Mouse (Mus musculus): ENCODE data around the gene Mrpl38. TPM values are rescaled to one million over a fixed set of nuclear protein-coding genes. Genes with fewer than 3 reads are reported as not detected.

Gene Mrpl38
- polyA plus RNA-seq (2012; ENCODE audit: insufficient read depth, insufficient read length, missing spikeins): 99.5 and 121 TPM in 2 replicates

DNA sequence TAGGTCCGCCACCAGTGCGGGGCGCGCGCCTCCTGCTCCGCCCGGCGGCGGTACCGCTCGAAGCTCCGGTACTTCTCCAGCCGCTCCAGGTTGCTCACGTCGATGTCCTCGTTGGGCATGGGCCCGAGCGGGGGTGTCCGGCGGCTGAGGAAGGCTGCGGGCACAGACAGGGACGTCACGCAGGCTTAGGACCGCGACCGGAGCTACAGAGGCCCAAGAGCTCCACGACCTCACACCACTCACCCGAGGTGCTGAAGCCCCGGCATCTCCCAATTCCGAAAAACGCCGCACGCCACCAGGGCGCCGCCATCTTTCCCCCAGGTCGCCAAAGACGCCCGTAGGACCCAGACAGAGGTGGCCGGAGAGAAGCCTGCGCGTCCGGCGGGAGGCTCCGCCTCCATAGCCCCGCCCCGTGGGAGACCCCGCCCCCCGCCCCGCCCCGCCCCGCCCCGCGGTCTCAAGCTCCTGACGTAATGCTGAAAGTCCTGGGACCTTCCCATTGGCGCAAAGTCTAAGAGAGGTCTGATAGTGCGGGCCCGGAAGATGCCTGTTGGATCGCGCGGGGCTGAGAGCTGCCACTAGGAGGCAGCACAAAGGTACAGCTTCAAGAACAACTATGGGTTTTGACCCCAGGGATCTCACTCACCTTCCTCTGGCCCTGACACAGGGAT is at the start of gene Mrpl38:
Mrpl38 (minus strand) TSS at position 401 of the 671 bp plus-strand sequence.
- Histone ChIP-seq H3K4me3 (ENCODE audit: insufficient read depth, low read depth, low read length) (peak within 1 kb of the TSS; percentile 94), H3K4me1 (ENCODE audit: control insufficient read depth, insufficient read depth, insufficient read length, low read length) (no peaks in the 10 kb centered on the region), H3K27ac (replicated peaks; ENCODE audit: low read depth, low read length) (peak within 1 kb of the TSS; percentile 74)

DNA sequence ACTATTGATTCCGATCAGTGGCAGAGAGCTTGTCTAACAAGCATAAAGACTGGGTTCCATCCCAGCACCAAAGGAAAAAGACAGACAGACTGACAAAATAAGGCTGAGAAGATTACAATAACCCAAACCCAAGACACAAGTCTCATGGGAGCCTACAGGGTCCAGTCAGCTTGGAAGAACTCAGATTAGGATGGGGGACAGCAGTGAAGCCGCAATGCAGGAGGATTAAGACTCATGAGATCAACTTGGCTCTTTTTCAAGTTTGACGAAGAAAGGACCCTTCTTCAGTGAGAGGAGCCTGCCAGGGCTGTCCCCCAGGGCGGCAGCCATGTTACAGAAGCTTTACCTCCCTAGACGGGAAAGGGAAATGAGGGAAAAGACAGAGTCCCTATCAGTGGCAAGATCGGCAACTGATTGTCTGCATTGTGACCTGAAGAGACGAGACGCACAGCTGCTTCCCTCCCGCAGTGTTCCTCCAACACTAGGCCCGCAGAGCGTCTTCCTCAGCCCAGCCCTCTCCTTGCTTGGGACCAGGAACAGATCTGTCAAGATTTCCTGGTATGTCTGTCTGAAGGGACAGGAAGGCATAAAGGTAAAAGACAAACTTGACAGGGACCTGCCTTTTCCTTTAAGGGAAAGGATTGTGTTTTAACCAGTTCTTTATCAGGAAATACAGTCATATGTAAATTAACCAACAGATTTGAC is 48.7 kb upstream of the Mrpl38 start:
- peak overlapping the region; percentile 35 for H3K27ac ChIP-seq (replicated peaks; ENCODE audit: low read depth, low read length)
- peaks cover 26% of the 10 kb centered on the region for H3K4me1 ChIP-seq (ENCODE audit: control insufficient read depth, insufficient read depth, insufficient read length, low read length)
- H3K4me3 ChIP-seq (ENCODE audit: insufficient read depth, low read depth, low read length): peak overlapping the region; percentile 2; the same call in 1 of the 2 replicates

DNA sequence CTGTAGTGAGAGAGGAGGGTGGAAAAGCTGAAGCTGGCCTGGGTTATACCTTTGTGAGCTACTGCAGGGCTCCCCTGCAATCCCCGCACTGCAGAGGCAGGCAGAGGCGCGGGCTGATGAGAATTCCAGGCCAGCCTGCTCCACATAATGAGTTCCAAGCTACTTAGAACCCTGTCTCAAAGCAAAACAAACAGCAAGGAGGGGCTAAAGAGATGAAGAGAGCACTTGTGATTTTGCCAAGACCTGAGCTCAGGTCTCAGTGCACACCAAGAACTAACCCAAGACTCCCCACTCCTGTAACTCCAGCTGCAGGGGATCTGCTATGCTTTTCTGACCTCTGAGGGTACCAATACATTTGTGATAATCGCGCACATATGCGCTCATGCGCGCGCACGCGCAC is 47.7 kb upstream of the Mrpl38 start:
- Histone ChIP-seq H3K27ac (replicated peaks; ENCODE audit: low read depth, low read length) (peak overlapping the region; percentile 11), H3K4me1 (ENCODE audit: control insufficient read depth, insufficient read depth, insufficient read length, low read length) (peaks cover 26% of the 10 kb centered on the region), H3K4me3 (ENCODE audit: insufficient read depth, low read depth, low read length) (no peak overlapping the region)

DNA sequence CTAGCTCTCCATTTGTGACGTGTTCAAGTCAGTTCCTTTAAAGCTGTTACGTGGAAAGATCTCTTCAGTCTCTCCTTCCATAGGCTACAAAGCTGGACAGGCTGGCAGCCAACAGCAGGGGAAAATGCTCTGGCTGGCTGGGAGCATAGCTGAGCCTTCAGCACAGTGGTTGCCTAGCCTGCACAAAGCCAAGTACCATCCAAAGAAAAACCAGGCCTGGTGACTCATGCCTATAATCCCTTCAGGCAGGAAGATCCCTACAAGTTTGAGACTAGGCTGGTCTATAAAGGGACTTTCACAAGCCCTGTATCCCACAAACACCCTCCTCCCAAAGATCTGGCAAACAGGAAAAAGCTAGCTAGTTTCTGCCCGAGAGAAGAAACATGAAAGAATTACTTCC is 47.2 kb upstream of the Mrpl38 start:
- Histone ChIP-seq H3K4me3 (ENCODE audit: insufficient read depth, low read depth, low read length) (no peak overlapping the region), H3K4me1 (ENCODE audit: control insufficient read depth, insufficient read depth, insufficient read length, low read length) (peaks cover 26% of the 10 kb centered on the region), H3K27ac (replicated peaks; ENCODE audit: low read depth, low read length) (peak overlapping the region; percentile 19)

DNA sequence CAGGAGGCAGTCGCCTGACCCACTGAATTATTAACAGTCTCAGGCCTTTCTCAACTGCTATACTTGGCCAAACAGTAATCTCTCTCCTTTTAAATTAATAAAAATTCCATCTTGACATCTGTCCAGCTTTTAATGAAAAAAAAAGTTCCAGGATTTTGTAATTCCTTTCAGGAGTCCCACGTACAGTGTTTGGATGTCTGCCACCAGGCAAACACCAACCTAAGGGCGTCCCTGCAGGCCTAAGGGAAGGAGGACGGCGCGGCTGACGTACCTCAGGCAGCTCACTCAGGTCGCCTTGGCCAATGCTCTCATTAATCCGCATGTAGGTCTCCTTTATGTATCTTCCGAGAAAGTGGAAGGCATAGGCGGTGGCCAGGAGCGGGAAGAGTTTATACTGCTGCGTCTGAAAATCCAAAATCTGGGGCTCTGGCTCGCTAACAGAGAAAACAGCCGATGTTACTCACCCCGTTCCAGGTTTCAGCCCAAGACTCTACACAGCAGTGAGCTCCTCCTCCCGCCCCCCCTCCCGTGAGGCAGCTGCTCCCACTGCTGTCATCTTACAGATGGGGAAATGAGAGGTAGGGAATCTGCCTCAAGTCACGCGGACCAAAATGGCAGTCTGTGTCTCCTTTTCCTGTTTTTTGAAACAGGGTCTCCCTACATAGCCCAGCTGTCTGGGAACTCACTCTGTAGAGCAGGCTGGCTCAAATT is 39.9 kb upstream of the Mrpl38 start:
- no peak overlapping the region for H3K4me3 ChIP-seq (ENCODE audit: insufficient read depth, low read depth, low read length)
- no peaks in the 10 kb centered on the region for H3K4me1 ChIP-seq (ENCODE audit: control insufficient read depth, insufficient read depth, insufficient read length, low read length)
- H3K27ac ChIP-seq (replicated peaks; ENCODE audit: low read depth, low read length): no peak overlapping the region

DNA sequence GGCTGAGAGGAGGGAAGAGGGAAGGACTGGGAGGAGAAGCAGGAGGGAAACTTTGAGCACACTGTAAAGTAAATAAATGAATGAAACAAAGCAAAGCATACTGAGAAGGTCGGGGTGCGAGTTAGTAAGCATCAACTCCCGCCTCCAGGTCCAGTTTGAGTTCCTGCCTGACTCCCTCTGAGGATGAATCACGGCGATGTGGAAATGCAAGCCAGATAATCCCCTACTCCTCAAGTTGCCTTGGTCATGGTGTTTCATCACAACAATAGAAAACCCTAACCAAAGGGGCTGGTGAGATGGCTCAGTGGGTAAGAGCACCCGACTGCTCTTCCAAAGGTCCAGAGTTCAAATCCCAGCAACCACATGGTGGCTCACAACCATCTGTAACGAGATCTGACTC is 37.3 kb upstream of the Mrpl38 start:
- Histone ChIP-seq H3K4me1 (ENCODE audit: control insufficient read depth, insufficient read depth, insufficient read length, low read length) (no peaks in the 10 kb centered on the region), H3K27ac (replicated peaks; ENCODE audit: low read depth, low read length) (no peak overlapping the region), H3K4me3 (ENCODE audit: insufficient read depth, low read depth, low read length) (no peak overlapping the region)

DNA sequence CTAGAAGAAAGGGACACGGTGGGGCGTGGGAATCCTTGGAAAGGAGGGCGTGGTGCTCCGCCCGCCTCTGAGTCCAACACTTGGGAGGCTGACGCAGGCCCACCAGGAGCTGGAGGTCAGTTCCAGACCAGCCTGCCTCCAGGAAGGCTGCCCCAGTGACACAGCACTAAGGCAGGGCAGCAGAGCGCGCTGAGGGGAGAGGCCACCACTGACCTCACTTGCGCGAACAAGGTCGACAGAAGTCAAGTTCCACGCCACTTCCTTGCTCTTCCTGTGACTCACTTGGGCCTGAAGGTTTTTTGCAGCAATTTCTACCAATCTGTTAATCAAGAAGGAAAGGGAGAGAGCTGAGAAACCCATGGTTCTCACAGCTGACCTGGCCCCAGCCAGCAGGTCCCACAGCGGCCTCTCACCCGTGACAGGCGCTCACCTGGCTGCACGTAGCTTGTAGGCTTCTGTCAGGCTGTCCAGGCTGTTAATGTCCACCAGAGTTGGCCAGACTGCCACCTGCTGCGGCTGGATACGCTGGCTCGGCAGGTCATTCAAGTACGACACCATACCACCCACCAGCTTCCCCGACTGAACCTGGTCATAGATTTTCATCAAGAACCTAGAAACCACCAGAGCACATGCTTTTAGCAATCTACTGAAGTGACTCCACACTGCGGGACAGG is 36.2 kb upstream of the Mrpl38 start:
- no peak overlapping the region for H3K4me3 ChIP-seq (ENCODE audit: insufficient read depth, low read depth, low read length)
- no peaks in the 10 kb centered on the region for H3K4me1 ChIP-seq (ENCODE audit: control insufficient read depth, insufficient read depth, insufficient read length, low read length)
- H3K27ac ChIP-seq (replicated peaks; ENCODE audit: low read depth, low read length): no peak overlapping the region

DNA sequence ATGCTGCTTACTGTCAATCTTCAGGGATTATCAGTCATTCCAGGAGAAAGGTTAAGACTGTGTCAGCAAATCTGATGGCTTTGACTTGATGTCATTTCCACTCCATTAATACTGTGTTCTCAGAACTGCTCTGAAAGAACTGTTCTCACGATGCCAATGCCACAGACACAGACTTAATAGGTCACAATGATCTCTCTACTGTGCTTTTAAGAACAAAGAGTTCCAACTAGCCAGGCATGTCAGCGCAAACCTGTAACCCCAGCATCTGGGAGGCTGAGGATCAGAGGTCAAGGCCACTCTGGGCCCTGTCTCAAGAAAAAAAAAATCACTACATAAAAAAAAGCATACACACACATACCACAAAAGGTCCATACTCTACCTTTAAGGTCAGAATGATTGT is 33.3 kb upstream of the Mrpl38 start:
- Histone ChIP-seq H3K4me1 (ENCODE audit: control insufficient read depth, insufficient read depth, insufficient read length, low read length) (no peaks in the 10 kb centered on the region), H3K4me3 (ENCODE audit: insufficient read depth, low read depth, low read length) (no peak overlapping the region), H3K27ac (replicated peaks; ENCODE audit: low read depth, low read length) (no peak overlapping the region)

DNA sequence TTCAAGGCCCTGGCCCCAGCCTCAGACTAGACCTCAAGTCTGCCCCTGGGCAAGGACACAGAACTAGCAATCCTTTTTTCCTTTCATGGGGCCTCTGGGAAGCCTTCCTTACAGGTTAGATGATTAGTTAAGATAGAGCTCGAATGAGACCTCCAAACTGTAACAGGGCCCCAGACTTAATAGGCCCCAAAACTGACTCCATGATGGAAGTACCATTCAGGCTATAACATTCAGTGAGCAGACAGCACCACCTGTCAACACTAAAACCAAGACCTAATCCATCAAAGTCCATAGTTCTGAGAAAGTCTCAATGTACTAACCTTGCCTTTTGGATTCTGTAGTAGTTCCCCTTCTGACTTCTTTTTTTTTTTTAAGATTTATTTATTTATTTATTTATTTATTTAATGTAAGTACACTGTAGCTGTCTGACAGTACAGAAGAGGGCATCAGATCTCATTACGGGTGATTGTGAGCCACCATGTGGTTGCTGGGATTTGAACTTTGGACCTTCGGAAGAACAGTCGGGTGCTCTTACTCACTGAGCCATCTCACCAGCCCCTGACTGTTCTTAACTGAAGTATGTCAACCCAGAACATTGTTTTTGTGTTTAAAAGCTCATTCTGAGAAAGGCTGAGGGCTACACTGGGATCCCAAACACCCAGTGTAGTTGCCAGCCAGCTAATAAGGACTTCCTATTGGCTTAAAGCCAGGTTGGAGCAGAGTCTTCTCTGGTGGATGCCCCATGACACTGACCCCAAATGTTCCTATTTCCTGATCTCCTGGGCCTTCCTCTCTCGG is 31.5 kb upstream of the Mrpl38 start:
- Histone ChIP-seq H3K27ac (replicated peaks; ENCODE audit: low read depth, low read length) (no peak overlapping the region), H3K4me3 (ENCODE audit: insufficient read depth, low read depth, low read length) (no peak overlapping the region), H3K4me1 (ENCODE audit: control insufficient read depth, insufficient read depth, insufficient read length, low read length) (no peaks in the 10 kb centered on the region)

DNA sequence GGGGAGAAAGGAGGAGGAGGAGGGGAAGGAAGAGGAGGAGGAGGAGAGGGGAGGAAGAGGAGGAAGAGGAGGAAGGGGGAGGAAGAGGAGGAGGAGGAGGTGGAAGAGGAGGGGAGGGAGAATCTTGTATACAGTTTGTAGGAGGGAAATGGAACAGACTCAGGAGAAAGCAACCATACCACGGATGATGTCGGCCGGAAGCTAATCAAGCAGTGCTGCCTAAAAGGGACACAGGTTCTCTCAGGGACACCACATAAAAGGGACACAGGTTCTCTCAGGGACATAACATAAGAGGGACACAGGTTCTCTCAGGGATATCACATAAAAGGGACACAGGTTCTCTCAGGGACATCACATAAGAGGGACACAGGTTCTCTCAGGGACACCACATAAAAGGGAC is 30.5 kb upstream of the Mrpl38 start:
- no peak overlapping the region for H3K4me3 ChIP-seq (ENCODE audit: insufficient read depth, low read depth, low read length)
- no peaks in the 10 kb centered on the region for H3K4me1 ChIP-seq (ENCODE audit: control insufficient read depth, insufficient read depth, insufficient read length, low read length)
- no peak overlapping the region for H3K27ac ChIP-seq (replicated peaks; ENCODE audit: low read depth, low read length)

DNA sequence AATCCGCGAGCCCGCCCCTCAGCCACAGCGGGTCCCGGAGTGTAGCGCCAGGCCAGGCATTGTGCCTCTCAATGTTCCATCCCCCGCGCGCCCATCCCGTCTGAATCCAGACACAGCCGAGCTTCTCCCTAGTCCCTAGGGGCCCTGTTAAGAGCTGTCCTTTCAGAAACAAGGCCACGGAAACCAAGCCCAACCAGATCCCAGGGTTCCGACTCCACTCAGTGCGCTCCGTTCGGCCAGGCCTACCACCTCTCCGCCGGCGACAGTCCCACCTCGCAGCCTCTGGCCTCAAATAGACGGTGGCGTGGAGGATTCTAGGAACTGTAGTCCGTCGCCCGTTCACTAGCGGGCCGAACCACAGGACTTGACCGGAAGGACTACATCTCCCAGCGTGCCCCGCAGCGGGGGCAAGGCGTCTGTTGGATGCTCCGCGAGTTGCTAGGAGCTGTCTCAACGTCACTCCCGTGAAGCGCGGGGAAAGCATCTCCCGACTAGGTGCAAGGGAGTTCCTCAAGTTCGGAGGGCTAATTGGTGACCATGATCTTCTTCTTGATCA is 29.3 kb upstream of the Mrpl38 start, which contains the start of gene Fbf1:
Fbf1 (minus strand) TSS at position 283 of the 556 bp plus-strand sequence.
- H3K4me3 ChIP-seq (ENCODE audit: insufficient read depth, low read depth, low read length): peak within 1 kb of the TSS; percentile 74
- H3K27ac ChIP-seq (replicated peaks; ENCODE audit: low read depth, low read length): peak within 1 kb of the TSS; percentile 59
- no peaks in the 10 kb centered on the region for H3K4me1 ChIP-seq (ENCODE audit: control insufficient read depth, insufficient read depth, insufficient read length, low read length)

DNA sequence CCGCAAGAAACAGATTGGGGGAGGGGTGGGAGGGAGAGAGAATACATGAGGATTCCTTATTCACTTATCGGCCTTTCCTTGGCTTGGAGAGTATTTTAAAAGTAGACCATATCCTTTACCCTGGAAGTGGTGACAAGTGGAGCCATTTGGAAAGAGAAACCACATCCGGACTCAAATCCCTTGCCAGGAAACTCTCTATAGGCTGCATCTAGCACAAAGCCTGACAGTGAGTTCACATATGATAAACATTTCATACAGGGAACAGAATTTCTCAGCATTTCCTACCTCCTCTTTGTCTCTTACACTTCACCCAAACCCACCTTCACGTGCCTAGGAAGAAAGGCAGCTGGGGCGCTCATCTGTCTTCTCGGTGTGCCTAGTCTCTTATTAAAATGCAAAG is 28.6 kb upstream of the Mrpl38 start:
- peak overlapping the region; percentile 59 for H3K27ac ChIP-seq (replicated peaks; ENCODE audit: low read depth, low read length)
- H3K4me1 ChIP-seq (ENCODE audit: control insufficient read depth, insufficient read depth, insufficient read length, low read length): no peaks in the 10 kb centered on the region
- peak overlapping the region; percentile 74 for H3K4me3 ChIP-seq (ENCODE audit: insufficient read depth, low read depth, low read length)

DNA sequence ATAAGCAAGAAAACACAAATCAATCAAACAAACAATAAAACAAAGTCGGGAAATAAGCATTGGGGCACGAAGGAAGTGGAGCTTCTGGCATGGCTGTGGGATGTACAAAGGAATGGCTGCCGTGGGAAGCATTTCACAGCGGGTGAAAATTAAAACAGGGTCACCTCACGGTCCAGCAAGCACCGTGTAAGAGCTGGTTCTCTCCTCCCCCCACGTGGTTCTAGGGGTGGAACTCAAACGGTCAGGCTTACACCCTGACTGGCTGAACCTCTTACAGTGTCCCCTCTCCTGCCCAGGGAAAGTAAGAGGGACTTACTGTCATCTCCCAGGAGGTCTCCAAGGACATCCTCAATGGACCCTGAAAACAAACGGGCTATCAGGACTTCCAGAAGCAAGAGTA is 24.3 kb upstream of the Mrpl38 start:
- Histone ChIP-seq H3K4me1 (ENCODE audit: control insufficient read depth, insufficient read depth, insufficient read length, low read length) (no peaks in the 10 kb centered on the region), H3K27ac (replicated peaks; ENCODE audit: low read depth, low read length) (no peak overlapping the region), H3K4me3 (ENCODE audit: insufficient read depth, low read depth, low read length) (no peak overlapping the region)

DNA sequence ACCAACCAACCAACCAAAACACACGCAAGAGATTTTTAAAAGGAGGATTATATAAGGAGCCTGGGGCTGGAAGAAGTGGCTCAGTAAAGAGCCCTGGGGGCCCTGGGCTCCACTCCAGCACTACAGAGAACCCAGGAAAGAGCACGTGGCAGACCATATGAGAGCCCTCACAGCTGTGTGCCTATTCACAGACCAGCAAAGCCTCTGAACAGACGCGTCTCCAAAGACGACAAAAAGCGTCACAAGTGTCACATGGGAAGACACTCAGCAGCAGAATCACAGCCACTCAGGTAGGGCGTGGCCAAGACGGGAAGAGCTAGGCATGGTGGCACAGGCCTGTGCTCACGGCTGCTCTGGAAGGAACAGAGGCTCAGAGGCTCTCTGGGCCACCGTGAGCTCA is 23.5 kb upstream of the Mrpl38 start:
- Histone ChIP-seq H3K4me1 (ENCODE audit: control insufficient read depth, insufficient read depth, insufficient read length, low read length) (no peaks in the 10 kb centered on the region), H3K27ac (replicated peaks; ENCODE audit: low read depth, low read length) (no peak overlapping the region)

More for the DNA sequence above, 23.5 kb upstream of the Mrpl38 start:
- no peak overlapping the region for H3K4me3 ChIP-seq (ENCODE audit: insufficient read depth, low read depth, low read length)

Data from brown adipose tissue, adult 24 weeks (tissue).